Mouse (Mus musculus): ENCODE results near the gene Imp3.
"Not testable (repeated sequence)": the region's sequence is repeated elsewhere in the genome, so short reads cannot be mapped to it uniquely, and the experiment has no call there.

The Imp3 gene

DNA sequence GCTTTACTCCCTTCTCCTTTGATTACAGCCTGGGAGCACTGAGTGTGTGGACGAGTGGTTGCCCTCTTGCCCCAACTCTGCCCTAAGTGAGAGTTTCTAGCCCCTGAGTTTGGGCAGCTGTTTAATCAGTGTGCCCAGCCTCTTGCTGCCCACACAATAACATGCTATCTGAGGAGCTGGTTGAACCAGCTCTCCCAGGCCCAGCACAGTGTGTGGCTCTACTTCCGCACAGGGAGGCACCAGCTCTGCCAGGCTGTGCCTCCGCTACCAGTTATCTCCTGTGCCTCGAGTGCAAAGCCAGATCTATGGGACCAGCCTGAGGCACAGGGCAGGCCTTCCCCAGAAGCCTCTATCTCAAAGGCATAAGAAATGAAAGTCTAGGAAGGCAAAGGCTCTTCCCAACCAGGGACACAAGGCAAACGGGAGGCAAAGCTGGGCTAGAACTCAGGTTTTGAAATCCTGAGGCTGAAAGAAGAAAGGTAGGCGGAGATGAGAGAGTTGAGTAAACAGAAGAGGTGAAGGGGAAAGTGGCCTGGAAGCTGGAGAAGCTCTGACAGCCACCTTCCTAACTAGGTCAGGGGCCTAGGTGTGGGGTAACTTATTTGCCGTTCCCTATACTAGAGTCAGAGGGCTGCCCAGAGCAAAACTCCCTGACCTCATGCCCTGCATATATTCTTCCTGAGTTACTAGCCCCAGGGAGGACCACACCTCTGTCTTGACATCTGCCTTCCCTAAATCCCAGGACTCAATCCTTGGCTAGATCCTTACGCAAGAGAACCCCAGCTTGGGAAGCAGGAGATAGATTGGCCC, 13.2 kb upstream of the Imp3 start:
- no peak for DNase-seq

DNA sequence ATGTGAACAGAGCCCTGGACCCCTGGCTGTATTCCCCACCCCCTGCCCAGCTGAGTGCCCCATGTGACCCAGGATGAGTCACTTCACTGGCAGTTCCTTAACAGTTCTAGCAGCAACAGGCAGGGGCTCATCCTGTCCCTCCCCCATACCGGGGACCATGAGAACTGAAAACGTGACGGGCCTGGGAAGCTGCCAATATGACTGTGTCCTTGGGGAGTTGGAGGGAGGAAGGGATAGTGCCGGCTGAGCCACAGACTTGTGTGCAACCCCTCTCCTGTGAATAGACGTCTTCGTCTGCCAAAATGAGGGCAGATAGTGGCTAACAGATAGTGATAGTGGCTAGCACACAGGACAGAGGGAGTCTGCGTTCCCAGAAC, 12.6 kb upstream of the Imp3 start:
- no peak for DNase-seq

- no peak for DNase-seq
Measured at GRCm38 (mm10) chr9:56925291-56926024, 11.8 kb upstream of the Imp3 start.

DNA sequence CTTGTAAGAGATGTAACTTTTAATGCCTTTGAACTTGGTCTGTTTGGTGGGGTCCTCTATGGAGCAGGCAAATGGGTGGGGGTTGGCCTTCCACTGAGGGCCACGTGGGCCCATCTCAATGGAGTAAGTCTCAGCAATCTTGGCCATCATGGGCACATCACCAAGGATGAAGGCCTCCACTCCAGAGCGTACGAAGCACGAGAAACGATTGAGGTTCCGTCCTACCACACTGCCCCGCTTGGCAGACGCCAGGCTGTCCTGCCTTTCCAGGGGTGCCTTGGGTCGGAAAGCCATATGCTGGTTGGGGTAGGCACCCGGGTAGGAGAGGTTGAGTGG, 11.3 kb upstream of the Imp3 start:
- DNase-seq = no peak

GRCm38 (mm10) chr9:56926387-56926786, 10.9 kb upstream of the Imp3 start:
- DNase-seq = no peak

DNA sequence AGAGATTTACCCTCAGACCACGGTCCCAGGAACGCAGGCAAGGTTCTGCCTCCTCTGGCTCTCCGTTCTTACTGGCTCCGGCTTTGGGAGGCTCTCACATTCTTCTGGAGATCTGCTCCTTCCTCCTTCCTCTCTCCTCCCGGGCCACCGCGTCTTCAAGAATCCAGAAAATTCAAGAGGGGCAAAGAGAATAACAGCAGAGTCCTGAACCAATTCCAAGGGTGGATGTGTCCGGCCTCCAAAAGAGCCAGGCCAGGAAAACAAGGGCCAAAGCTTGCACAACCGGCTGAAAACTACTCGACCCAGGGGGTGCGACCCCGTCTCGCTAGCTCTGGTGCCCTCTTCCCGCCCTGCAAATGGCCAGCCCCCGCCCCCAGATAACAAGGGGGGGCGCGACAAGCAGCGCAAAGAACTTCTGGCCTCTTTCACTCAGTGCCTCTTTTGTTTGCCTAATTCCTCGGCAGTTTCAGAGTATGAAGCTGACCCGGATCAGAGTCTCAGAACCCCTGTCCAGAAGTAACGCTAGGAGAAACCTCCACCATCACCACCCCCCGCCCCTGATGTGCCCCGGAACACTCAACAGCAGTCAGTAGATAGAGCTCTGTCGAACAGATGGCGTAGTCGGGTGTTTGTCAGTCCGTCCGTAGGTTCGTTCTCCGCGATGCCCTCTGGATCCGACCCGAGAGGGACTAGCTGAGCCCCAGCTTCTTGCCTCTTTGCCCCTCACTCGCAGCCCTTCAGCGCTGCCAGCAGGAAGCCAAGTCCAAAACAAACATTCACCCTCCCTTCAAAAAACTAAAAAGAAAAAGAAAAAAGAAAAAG, 9.9 kb upstream of the Imp3 start:
- no peak for DNase-seq

- peak; percentile 86 for DNase-seq
Measured at GRCm38 (mm10) chr9:56928041-56928811, 9.0 kb upstream of the Imp3 start, which contains the start of gene Snx33. Gene Snx33, minus strand, starts transcription at chr9:56928371.

DNA sequence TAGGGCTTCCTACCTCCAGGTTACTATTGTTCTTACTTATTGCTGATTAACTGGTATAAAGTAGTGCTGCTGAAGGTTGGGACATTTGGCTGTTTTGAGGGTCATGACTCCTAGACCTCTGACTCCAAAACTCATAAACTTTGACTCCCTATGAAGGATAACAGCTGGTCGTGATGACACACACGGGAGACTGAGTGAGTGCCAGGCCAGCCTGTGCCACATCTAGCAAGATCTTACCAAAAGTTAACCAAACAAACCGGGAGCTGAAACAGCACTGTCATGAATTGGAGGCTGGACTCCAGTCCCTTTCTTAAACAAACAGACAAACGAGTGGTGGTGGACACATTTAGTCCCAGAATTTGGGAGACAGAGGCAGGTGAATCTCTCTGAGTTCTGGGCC, 7.8 kb upstream of the Imp3 start:
- DNase-seq = no peak

- no peak for DNase-seq
Measured at GRCm38 (mm10) chr9:56930556-56930955, 6.7 kb upstream of the Imp3 start.

DNA sequence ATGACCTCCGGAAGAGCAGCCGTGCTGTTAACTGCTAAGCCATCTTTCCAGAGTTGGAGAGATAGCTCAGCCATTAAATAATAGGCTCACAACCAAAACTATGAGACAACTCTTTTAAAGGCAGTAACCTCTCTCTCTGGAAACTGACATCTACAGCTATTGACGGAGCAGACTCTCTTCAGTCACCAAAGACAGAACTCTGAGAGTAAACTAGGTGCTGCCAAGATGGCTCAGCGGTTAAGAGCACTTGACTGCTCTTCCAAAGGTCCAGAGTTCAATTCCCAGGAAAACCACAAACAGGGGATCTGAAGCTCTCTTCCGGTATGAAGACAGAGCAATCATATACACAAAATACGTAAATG, 433 bp upstream of the Imp3 start:
- no peak for DNase-seq

- DNase-seq = no peak
Measured at GRCm38 (mm10) chr9:56938374-56938773, 1.1 kb downstream of the Imp3 start.

GRCm38 (mm10) chr9:56947481-56947880, 10.2 kb downstream of the Imp3 start:
- DNase-seq = peak; percentile 51

GRCm38 (mm10) chr9:56948699-56949098, 11.4 kb downstream of the Imp3 start:
- not testable (repeated sequence) for DNase-seq

DNA sequence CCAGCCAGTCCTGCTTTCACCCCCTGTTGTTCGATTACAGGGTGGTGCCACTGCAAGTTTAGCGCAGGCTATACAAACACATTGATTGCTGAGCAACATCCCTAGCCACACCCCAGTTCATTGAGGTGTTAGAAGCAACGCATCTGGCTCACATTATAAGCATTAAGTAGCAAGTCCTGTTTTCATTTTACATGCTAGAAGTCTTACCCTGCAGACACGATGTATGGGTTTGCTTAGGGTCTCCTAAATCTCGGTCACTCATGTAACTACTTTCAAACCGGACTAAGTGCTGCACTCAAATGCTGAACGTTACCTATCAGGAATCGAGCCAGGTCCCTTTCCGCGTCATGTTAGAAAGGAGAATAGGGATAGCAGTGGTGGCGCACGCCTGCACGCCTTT, 12.5 kb downstream of the Imp3 start:
- no peak for DNase-seq

GRCm38 (mm10) chr9:56950414-56951400, 13.4 kb downstream of the Imp3 start, which contains the start of gene Snupn:
Gene Snupn, plus strand, starts transcription at chr9:56950878.
- DNase-seq = peak; percentile 92

GRCm38 (mm10) chr9:56953562-56953961, 16.3 kb downstream of the Imp3 start:
- DNase-seq = no peak

- no peak for DNase-seq
Measured at GRCm38 (mm10) chr9:56956966-56957675, 19.8 kb downstream of the Imp3 start.

- no peak for DNase-seq
Measured at GRCm38 (mm10) chr9:56958689-56959088, 21.4 kb downstream of the Imp3 start.

DNA sequence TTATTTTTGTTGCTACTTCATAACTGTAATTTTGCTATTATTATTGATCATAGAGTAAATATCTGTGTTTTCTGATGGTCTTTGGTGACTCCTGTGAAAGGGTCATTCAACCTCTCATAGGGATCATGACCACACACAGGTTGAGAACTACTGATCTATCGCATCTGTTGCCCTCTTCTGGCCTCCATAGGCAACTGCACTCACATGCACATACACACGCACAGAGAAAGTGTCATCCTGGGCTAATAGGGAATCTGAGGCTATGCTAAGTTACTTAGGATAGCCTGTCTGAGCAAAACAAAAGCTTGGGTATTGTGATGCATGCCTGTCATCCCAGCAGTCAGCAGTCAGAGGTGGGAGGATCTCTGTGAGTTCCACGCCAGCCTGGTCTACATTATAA, 24.3 kb downstream of the Imp3 start:
- no peak for DNase-seq

DNA sequence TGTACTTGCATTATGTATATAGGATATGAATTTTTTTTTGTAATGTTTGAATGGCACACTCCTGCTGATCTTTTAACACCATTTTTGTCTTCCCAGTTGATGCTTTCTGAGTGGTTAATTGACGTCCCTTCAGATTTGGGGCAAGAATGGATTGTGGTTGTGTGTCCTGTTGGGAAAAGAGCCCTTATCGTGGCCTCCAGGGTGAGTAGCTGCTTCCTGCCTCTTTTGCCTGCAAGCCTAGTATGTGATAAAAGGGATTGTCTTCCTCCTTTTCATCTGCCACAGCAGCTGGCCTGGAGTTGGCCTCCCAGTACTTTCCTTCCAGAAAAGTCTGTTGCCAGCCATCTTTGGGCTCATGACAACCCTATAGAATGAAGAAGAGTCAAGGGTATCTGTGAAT, 32.9 kb downstream of the Imp3 start:
- DNase-seq = no peak
